Mouse (Mus musculus): ENCODE data around the gene Olfr339. TPM values are rescaled to one million over a fixed set of nuclear protein-coding genes. Genes with fewer than 3 reads are reported as not detected.
"Not testable (repeated sequence)": the region's sequence is repeated elsewhere in the genome, so short reads cannot be mapped to it uniquely, and the experiment has no call there.

Gene Olfr339
- not detected for total RNA-seq (2021)

DNA sequence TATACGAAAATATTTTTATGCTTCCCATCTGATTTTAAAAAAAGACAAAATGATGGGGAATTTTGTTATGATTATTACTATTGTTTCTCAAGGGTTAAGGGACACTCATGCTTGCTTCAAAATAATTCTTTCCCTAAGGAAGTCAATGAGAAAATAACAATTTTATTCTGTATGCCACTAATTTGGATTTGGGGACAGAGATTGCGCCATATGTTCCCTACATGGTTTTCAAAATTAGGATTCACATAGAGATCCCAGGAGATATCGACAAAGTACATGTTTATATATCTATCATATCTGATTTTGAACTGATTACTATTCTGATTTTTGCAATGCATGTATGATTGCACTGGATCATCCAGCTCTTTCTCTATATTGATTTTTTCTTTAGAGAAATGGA lies at the start of gene Olfr339:
Olfr339 (plus strand) TSS at position 301 of the 400 bp plus-strand sequence.
- no peak for DNase-seq

GRCm38 (mm10) chr2:36373219-36373618 lies 45.5 kb upstream of the Olfr339 start, which contains the start of gene Olfr338:
Gene Olfr338 (plus strand): TSS chr2:36373519.
- no peak for DNase-seq

- DNase-seq = not testable (repeated sequence)
These were observed 3.6 kb upstream of the Olfr339 start for GRCm38 (mm10) chr2:36415174-36415573.

DNA sequence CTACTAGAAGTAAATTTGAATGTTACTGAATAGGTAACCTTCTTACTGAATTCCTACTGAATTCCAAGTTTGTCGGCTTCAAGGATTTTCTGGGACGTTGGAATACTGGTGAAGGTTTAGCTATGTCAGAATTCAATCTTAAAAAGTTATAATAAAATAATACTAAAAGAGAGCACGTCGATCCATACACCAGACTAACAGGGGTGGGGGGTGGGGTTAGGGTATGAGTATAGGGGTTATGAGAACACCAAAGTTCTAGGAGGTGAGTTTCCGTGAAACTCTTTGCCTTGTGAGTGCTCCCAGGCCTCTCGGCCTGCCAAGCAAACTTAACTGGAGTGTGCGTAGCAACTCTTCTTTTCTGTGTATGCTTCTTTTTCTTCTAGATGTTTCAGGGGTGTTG lies 3.2 kb upstream of the Olfr339 start:
- not testable (repeated sequence) for DNase-seq

GRCm38 (mm10) chr2:36452287-36452686 lies 33.5 kb downstream of the Olfr339 start, which contains the start of gene Olfr340:
Gene Olfr340 (plus strand): TSS chr2:36452587.
- no peak for DNase-seq

DNA sequence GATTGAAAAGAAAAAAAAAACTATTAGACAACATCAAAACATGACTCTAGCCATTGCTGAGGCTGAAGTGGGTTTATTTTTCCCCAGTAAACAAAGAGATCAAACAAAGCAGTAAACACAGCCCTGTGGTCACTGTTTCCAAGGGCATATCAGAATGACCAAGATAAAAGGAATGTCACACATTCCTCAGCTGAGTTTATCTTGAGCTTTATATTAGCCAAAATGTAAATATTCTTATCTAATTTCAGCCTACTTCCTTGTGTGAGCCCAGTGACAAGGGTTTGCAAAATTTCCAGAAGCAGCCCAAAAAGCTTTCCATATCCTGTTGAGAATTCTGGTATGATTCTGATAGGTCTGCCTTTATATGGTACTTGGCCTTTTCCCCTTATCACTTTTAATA lies 54.9 kb downstream of the Olfr339 start:
- no peak for DNase-seq

Other genes starting within 250 kb of the Olfr339 start
- 10 to 100 TPM; 16.1 to 16.9 TPM for gene Ptgs1, start 188.5 kb upstream of the Olfr339 start, total RNA-seq (2021)
- under 1 TPM in 1 of 2 experiments, not detected in 1; 0.08 TPM for gene Olfr338, start 45.4 kb upstream of the Olfr339 start, total RNA-seq (2021)
- not detected for gene Olfr340, start 33.6 kb downstream of the Olfr339 start, total RNA-seq (2021)
- gene Olfr341, start 63.5 kb downstream of the Olfr339 start, total RNA-seq (2021) = not detected
- gene Olfr342, start 106.1 kb downstream of the Olfr339 start, total RNA-seq (2021) = not detected
- gene Olfr344, start 147.7 kb downstream of the Olfr339 start, total RNA-seq (2021) = under 1 TPM in 1 of 2 experiments, not detected in 1; 0.07 TPM
- gene Olfr345, start 221.1 kb downstream of the Olfr339 start, total RNA-seq (2021) = not detected